Mouse (Mus musculus) heart, adult 11 months (tissue): ENCODE data around the gene Wasl.

Source experiments
- DNase-seq: peaks from one replicate; pipeline ENCODE4 v3.0.0; 2022

Wasl gene

DNA sequence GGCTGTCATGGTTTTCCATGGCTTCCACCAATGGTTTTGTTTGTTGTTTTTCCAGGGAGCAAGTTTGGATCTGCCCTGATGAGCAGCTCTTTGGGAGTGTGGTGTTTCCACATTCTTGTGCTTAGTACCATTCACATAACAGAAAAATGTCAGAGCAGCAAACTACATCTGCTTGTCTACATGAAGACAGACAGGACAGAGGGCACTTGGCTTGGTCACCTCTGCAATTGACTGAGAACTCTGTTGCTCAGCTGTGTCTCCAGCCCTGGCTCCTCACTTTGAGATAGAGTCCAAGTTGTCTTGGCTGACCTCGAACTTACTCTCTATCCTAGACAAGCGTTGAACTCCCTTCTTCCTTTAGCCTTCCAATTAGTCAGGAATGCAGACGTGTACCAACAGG lies 62.5 kb downstream of the Wasl start:
- peak; percentile 83 for DNase-seq

DNA sequence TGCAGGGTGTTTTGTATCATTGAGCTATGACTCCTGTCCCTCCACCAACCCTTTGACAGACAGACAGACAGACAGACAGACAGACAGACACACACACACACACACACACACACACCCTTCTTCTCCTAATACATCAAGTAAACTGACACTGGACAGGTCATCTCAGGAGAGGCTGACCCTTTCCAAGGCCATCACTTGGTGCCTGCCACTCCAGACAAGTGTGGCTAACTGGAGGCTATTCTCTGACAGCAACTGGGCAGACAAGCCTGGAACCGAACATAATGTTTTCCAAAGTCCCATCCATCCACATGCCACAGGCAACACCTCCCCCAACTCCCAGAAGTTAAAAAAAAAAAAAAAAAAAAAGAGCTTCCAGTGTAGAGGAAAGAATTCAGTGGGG lies 63.1 kb downstream of the Wasl start:
- peak; percentile 96 for DNase-seq

DNA sequence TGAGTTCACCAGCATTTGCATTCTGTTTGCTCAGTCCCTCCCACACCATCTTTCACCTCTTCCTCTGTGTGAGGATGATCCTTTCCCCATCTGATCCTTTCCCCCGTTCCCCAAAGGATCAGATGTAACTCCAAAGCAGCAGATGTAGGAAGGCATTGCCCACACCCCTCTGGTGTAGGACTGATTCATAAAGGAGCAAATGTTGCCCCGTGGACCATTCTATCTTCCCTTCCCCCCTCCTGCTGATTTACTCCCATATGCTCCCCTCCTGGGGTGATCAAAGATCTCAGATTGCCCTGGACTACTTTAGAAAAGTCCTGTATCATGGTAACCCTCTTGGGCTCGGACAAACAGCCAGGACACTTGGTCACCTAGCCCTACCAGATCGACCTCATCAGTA lies 64.1 kb downstream of the Wasl start:
- peak; percentile 87 for DNase-seq

DNA sequence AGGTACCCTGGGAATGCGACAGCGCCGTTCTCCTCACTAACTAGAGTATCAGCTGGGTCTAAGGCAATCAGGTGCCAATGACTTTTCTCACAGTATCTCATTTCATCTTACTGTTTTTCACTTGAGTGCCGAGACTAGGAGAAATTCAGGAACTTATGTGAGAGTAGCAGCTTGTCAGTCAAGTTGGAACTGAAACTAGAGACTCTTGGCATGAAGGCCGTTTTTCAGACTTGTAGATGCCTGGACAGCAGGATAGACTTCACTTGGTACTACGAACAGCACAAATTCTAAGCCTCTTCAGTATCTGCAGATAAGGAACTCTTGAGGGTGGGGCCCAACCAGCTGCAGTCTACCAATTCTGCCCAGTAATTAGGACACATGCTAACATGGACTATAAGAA lies 64.7 kb downstream of the Wasl start:
- peak; percentile 86 for DNase-seq

GRCm38 (mm10) chr6:24599639-24600038 lies 65.2 kb downstream of the Wasl start:
- DNase-seq: peak; percentile 95

- DNase-seq: peak; percentile 87
Observed at GRCm38 (mm10) chr6:24599179-24599578, 65.6 kb downstream of the Wasl start.

DNA sequence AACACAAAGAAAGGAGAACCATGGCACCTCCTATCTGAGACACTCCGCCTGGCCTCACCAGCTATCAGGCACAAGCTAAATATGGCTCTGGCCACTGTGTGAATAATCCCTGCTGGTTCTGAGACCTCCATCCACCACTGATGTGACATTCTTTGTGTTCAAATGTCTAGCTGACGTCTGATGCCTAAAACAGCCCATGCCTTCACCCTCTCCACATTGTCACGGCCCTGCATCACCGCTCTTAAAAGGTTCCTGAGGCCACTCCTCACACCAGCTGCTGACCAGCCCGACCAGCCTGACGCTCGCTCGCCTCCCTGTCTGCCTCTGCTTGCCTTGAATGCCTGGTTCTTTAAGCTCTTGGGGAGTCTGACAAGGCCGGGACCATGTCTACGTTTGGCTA lies 67.3 kb downstream of the Wasl start, which contains the start of gene Lmod2:
Lmod2 (plus strand) TSS at position 263 of the 400 bp plus-strand sequence.
- DNase-seq: peak; percentile 99

DNA sequence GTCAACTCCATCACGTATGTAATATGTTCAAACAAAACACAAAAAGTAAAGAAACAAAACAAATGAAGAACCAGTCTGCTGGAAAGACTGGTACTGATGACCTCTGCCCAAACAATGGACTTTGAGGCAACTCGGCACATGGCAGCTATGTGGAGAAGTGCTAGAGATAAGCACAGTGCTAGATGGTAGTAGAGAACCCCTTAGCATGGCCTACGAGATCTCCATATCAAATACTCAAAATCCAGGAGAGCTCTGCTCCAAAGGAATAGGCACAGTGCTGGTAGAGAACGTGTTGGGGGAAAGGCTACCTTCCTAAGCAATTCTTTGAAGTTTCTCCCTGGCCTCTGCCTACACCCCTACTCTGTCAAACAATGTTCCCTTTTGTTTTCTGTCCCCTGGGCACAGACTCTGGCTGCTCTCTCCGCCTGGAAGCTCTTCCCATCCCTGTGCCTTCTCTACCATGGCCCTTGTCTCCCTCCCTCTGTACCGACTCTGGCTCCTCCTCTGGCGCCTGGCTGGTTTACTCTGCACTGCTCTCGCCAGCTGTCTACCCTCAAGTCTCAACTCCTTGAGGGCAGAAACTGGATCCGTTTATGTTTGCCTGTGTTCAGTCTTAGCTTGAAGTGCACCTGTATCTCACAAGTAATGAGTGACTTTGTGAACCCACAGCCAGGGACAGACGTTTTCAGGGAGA lies 73.1 kb downstream of the Wasl start:
- peak; percentile 82 for DNase-seq

GRCm38 (mm10) chr6:24590282-24590681 lies 74.5 kb downstream of the Wasl start:
- DNase-seq: peak; percentile 66

DNA sequence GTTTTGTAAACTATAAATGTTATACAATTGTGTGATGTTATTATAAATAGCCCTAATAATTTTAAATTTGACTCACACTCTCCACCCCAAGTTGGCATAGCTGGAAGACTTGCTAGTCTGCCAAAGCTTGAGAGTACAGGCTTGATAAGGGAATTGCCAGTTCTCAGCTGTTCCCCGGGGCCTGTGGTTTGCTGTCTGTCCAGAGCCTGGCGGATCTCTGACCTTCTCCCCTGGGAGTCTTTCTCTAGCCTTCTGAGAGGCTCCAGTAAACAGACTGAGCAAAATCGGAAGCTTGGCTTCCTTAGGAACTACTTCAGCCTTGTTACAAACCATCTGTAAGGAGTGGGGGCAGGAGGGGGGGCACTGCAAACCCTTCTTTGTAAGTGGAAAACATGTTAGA lies 77.9 kb downstream of the Wasl start:
- DNase-seq: peak; percentile 99

GRCm38 (mm10) chr6:24585431-24586310 lies 79.1 kb downstream of the Wasl start:
- peak; percentile 95 for DNase-seq

GRCm38 (mm10) chr6:24583456-24583855 lies 81.4 kb downstream of the Wasl start:
- DNase-seq: peak; percentile 98

DNA sequence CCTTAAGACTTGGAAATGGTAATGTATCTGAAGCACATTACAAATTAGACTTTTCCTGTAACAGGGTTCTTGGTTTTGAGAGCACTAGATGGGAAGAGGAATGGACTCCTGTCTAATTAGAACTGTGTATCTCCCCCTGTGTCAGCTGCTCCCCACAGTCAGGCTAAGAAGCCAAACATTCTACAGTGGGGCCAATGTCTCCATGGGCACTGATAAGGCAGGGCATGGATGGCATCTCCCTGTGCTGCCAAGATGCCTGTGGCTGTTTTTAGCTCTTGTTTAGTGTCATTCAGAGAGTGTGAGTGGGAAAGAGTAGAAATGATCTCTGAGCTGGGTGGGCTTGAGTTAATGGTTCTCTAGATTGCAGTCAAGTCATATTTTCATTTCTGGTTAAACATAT lies 91.5 kb downstream of the Wasl start:
- peak; percentile 98 for DNase-seq

GRCm38 (mm10) chr6:24572431-24572830 lies 92.4 kb downstream of the Wasl start:
- DNase-seq: peak; percentile 94

DNA sequence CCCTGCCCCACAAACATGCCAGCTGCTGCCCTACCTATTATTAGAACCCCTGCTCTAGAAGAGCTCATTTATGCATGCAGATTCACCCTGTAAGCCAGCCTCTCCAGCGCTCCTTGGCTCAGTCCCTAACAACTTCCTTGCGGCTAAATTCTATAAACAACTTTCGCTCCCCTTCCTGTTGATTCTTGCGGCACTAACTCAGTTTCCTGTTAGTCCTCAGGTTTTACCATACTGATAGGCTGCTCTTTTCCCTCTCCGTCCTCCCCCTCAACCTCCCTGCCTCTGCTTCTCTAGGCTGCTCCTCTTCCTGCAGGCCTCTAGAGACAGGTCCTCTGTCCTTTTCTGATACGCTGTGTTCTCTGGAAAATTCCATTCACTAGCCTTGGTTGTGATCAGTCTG lies 93.7 kb downstream of the Wasl start:
- peak; percentile 97 for DNase-seq

DNA sequence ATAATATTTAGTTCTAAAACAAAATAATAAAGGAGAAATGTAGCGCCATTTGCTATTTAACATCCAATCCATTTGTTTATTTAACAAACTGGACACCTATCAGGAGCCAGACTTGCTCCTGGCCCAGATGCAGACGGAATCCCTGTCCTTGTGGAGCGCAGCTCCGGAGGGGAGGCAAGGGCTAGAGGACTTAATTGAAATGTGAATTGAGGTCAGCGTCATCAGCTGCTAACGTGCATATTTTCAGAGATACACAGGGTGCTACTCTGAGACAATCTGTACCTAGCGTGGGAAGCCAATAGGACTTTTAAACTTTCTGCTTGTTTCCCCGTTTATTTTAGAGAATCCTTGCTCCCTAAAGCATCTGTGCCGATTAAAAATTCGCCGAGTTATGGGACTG lies 94.5 kb downstream of the Wasl start:
- DNase-seq: peak; percentile 95

GRCm38 (mm10) chr6:24569711-24570110 lies 95.1 kb downstream of the Wasl start:
- no peak for DNase-seq

DNA sequence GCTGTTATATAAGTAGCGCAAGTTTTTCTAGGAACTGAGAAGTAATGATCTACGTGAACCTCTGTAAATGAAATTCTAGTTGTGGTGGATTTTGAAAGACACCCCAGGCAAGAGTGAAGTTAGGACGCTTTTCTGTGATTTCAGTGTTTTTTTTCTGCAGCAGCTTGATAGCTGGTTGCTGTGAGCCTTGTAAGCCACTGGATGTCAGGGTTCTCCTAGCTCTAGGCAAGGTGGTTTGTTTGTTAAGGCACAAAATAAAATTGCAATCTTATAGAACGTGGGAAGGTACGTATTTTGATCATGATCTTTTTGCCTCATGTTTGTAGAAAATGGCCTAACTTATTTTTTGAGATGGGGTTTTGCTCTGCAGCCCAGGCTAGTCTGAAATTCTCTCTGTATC lies 95.8 kb downstream of the Wasl start:
- DNase-seq: no peak

GRCm38 (mm10) chr6:24564886-24565285 lies 99.9 kb downstream of the Wasl start:
- no peak for DNase-seq

DNA sequence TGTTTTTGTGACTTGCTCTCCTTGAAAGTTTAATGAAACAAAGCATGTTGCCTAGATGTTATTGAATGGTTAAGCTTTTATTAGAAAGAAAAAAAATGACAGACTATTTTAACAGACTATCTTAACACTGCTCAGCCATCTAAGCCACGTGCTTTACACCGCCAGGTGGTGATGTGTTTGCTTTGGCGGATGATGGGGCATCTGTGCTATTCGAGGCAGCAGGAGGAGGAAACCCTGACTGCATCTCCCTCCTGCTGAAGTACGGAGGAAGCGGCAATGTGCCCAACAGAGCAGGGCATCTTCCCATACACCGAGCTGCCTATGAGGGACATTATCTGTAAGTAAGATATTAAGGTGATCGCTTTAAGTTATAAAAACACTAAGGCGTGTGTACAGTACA lies 100.7 kb downstream of the Wasl start:
- peak; percentile 94 for DNase-seq
